Mouse (Mus musculus) myocyte (in vitro differentiated cells): ENCODE measurements around the gene Pomc.

Experiments
- CEBPB ChIP-seq: IDR thresholded peaks from 2 replicates; pipeline ENCODE4 v1.6.1; 2011; ENCODE audit warnings: mild to moderate bottlenecking, moderate library complexity; ENCODE audit not compliant: poor library complexity, insufficient read depth, severe bottlenecking
- E2F4 ChIP-seq: IDR thresholded peaks from one replicate; pipeline ENCODE4 v1.6.1; 2011; ENCODE audit warnings: mild to moderate bottlenecking, control low read depth, moderate library complexity; ENCODE audit not compliant: insufficient read depth
- MAX ChIP-seq: IDR thresholded peaks from one replicate; pipeline ENCODE4 v1.6.1; 2011; ENCODE audit warnings: low read depth, mild to moderate bottlenecking, control low read depth
- POLR2A ChIP-seq: IDR thresholded peaks from one replicate; pipeline ENCODE4 v1.6.1; 2011; ENCODE audit warnings: low read depth, mild to moderate bottlenecking, control low read depth, moderate library complexity; ENCODE audit not compliant: insufficient read length
- POLR2AphosphoS2 ChIP-seq: IDR thresholded peaks from one replicate; pipeline ENCODE4 v1.6.1; 2011; ENCODE audit warnings: low read depth, control low read depth; ENCODE audit not compliant: insufficient read length
- SRF ChIP-seq: IDR thresholded peaks from one replicate; pipeline ENCODE4 v1.6.1; 2011; ENCODE audit warnings: low read depth; ENCODE audit not compliant: control insufficient read depth, insufficient read length
- TCF12 ChIP-seq: IDR thresholded peaks from one replicate; pipeline ENCODE4 v1.6.1; 2011; ENCODE audit warnings: mild to moderate bottlenecking, control low read depth; ENCODE audit not compliant: poor library complexity, insufficient read depth, severe bottlenecking
- USF1 ChIP-seq: IDR thresholded peaks from one replicate; pipeline ENCODE4 v1.6.1; 2011; ENCODE audit warnings: low read depth, mild to moderate bottlenecking, control low read depth, moderate library complexity

DNA sequence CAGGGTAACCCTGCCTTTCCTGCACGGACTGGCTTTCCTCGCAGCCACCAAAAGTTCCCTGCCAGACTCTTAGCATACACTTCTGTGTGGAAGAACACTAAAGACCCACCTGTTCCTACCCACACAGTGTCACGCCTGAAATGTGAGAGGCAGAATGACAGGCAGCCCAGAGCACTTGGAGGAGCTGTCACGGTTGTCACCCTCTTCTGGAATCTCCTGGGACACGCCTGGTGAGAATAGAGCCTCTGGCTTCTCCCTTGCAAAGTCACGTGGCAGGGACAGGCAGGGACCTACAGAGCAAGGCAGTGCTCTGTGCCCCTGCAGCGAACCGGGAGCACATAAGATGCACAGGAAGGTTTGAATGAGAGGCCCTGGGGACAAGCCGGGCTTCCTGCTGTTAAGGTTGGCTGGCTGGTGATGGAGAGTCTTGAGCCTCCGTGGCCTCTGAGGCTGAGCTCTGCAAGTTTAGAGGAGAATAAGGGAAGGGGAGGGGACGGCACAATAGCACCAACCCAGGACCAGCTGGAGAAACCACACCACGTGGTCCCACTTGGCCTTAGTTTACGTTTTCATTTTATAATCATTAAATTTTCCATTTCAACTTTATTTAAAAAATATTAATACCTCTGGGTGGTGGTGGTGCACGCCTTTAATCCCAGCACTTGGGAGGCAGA lies 36.9 kb upstream of the Pomc start:
- TF ChIP-seq POLR2A (no peak), MAX (no peak), USF1 (peak; percentile 66), POLR2AphosphoS2 (no peak), E2F4 (no peak), CEBPB (no peak), TCF12 (no peak), SRF (no peak)
